Mouse (Mus musculus): ENCODE measurements around the gene Midn. TPM values are rescaled to one million over a fixed set of nuclear protein-coding genes. Genes with fewer than 3 reads are reported as not detected.

Gene Midn
- polyA plus RNA-seq, 1 experiment from 2014 or later = 37.0 TPM

- peaks cover 24% of the 10 kb centered on the region for H3K27me3 ChIP-seq (replicated peaks; ENCODE audit: control insufficient read depth, insufficient read depth, low read length)
- DNase-seq (ENCODE audit: low spot score) (peak; percentile 80), ATAC-seq (ENCODE audit: low read depth) (peak; percentile 1; the same call in 1 of the 2 replicates)
- peak within 1 kb of the TSS; percentile 76 for H3K9ac ChIP-seq (ENCODE audit: low read depth, low read length)
- H3K4me3 ChIP-seq (ENCODE audit: low read depth, low read length) = peak within 1 kb of the TSS; percentile 69
- WGBS = 0% methylated on average over 20 of the region's 94 CpGs
- H3K9me3 ChIP-seq (ENCODE audit: control insufficient read depth, low read length) = 0 out of 2 replicates have a peak, but pooled peaks cover 3% of the 10 kb centered on the region
- H3K36me3 ChIP-seq (ENCODE audit: control insufficient read depth, insufficient read depth, low read length) = peaks cover 21% of the 10 kb centered on the region
- H3K4me1 ChIP-seq (ENCODE audit: control insufficient read depth, insufficient read depth, low read length) = peaks cover 23% of the 10 kb centered on the region
- peak within 1 kb of the TSS; percentile 96 for H3K4me2 ChIP-seq (ENCODE audit: low read depth, low read length)
- peak within 1 kb of the TSS; percentile 73 for H3K27ac ChIP-seq (replicated peaks; ENCODE audit: low read depth, low read length)
Observed at GRCm38 (mm10) chr10:80138553-80139438, 9.3 kb upstream of the Midn start, which contains the start of gene Atp5d. Gene Atp5d, plus strand, starts transcription at chr10:80138632.

GRCm38 (mm10) chr10:80139439-80139775 lies 8.7 kb upstream of the Midn start:
- peak overlapping the region; percentile 73; the same call in 1 of the 2 replicates for H3K27ac ChIP-seq (replicated peaks; ENCODE audit: low read depth, low read length)
- ATAC-seq (ENCODE audit: low read depth) = peak; percentile 1; the same call in 1 of the 2 replicates
- peaks cover 21% of the 10 kb centered on the region for H3K36me3 ChIP-seq (ENCODE audit: control insufficient read depth, insufficient read depth, low read length)
- 5% methylated on average over 7 of the region's 10 CpGs for WGBS
- DNase-seq (ENCODE audit: low spot score) = no peak
- 0 out of 2 replicates have a peak, but pooled peaks cover 3% of the 10 kb centered on the region for H3K9me3 ChIP-seq (ENCODE audit: control insufficient read depth, low read length)
- peaks cover 24% of the 10 kb centered on the region for H3K27me3 ChIP-seq (replicated peaks; ENCODE audit: control insufficient read depth, insufficient read depth, low read length)
- peak overlapping the region; percentile 96 for H3K4me2 ChIP-seq (ENCODE audit: low read depth, low read length)
- H3K4me1 ChIP-seq (ENCODE audit: control insufficient read depth, insufficient read depth, low read length) = peaks cover 23% of the 10 kb centered on the region
- H3K9ac ChIP-seq (ENCODE audit: low read depth, low read length) = peak overlapping the region; percentile 76
- H3K4me3 ChIP-seq (ENCODE audit: low read depth, low read length) = peak overlapping the region; percentile 69

GRCm38 (mm10) chr10:80139975-80140665 lies 8.0 kb upstream of the Midn start:
- H3K9me3 ChIP-seq (ENCODE audit: control insufficient read depth, low read length) = 0 out of 2 replicates have a peak, but pooled peaks cover 3% of the 10 kb centered on the region
- peaks cover 24% of the 10 kb centered on the region for H3K36me3 ChIP-seq (ENCODE audit: control insufficient read depth, insufficient read depth, low read length)
- no peak overlapping the region for H3K4me3 ChIP-seq (ENCODE audit: low read depth, low read length)
- WGBS = 75% methylated on average over 11 of the region's 11 CpGs
- 0 out of 2 replicates have a peak overlapping the region, but pooled peaks have one; percentile 84 for H3K27ac ChIP-seq (replicated peaks; ENCODE audit: low read depth, low read length)
- no peak overlapping the region for H3K4me2 ChIP-seq (ENCODE audit: low read depth, low read length)
- H3K9ac ChIP-seq (ENCODE audit: low read depth, low read length) = no peak overlapping the region
- H3K27me3 ChIP-seq (replicated peaks; ENCODE audit: control insufficient read depth, insufficient read depth, low read length) = peaks cover 24% of the 10 kb centered on the region
- peaks cover 23% of the 10 kb centered on the region for H3K4me1 ChIP-seq (ENCODE audit: control insufficient read depth, insufficient read depth, low read length)
- ATAC-seq (ENCODE audit: low read depth) (no peak), DNase-seq (ENCODE audit: low spot score) (no peak)

- Histone ChIP-seq H3K9me3 (ENCODE audit: control insufficient read depth, low read length) (0 out of 2 replicates have a peak, but pooled peaks cover 3% of the 10 kb centered on the region), H3K27ac (replicated peaks; ENCODE audit: low read depth, low read length) (peak within 1 kb of the TSS; percentile 84), H3K9ac (ENCODE audit: low read depth, low read length) (peak within 1 kb of the TSS; percentile 52), H3K27me3 (replicated peaks; ENCODE audit: control insufficient read depth, insufficient read depth, low read length) (peaks cover 22% of the 10 kb centered on the region), H3K4me2 (ENCODE audit: low read depth, low read length) (peak within 1 kb of the TSS; percentile 96), H3K36me3 (ENCODE audit: control insufficient read depth, insufficient read depth, low read length) (peaks cover 28% of the 10 kb centered on the region), H3K4me1 (ENCODE audit: control insufficient read depth, insufficient read depth, low read length) (peaks cover 23% of the 10 kb centered on the region), H3K4me3 (ENCODE audit: low read depth, low read length) (peak within 1 kb of the TSS; percentile 76)
- WGBS = 73% methylated on average over 10 of the region's 10 CpGs
- no peak for ATAC-seq (ENCODE audit: low read depth)
- DNase-seq (ENCODE audit: low spot score) = no peak
Observed at GRCm38 (mm10) chr10:80140666-80141035, 7.4 kb upstream of the Midn start, which contains the start of gene Cbarp. Gene Cbarp, minus strand, starts transcription at chr10:80140835.

GRCm38 (mm10) chr10:80141243-80141642 lies 6.8 kb upstream of the Midn start:
- H3K27ac ChIP-seq (replicated peaks; ENCODE audit: low read depth, low read length) = peak overlapping the region; percentile 84
- WGBS = 0% methylated on average over 28 of the region's 29 CpGs
- peaks cover 28% of the 10 kb centered on the region for H3K36me3 ChIP-seq (ENCODE audit: control insufficient read depth, insufficient read depth, low read length)

GRCm38 (mm10) chr10:80141786-80142529 lies 6.1 kb upstream of the Midn start:
- Histone ChIP-seq H3K36me3 (ENCODE audit: control insufficient read depth, insufficient read depth, low read length) (peaks cover 28% of the 10 kb centered on the region), H3K9me3 (ENCODE audit: control insufficient read depth, low read length) (no peaks in the 10 kb centered on the region), H3K27ac (replicated peaks; ENCODE audit: low read depth, low read length) (peak overlapping the region; percentile 84), H3K9ac (ENCODE audit: low read depth, low read length) (peak overlapping the region; percentile 90), H3K4me1 (ENCODE audit: control insufficient read depth, insufficient read depth, low read length) (peaks cover 20% of the 10 kb centered on the region), H3K4me3 (ENCODE audit: low read depth, low read length) (peak overlapping the region; percentile 76), H3K27me3 (replicated peaks; ENCODE audit: control insufficient read depth, insufficient read depth, low read length) (peaks cover 9% of the 10 kb centered on the region; the same call in 1 of the 2 replicates), H3K4me2 (ENCODE audit: low read depth, low read length) (peak overlapping the region; percentile 86)
- 2% methylated on average over 43 of the region's 43 CpGs for WGBS
- DNase-seq (ENCODE audit: low spot score) (peak; percentile 100), ATAC-seq (ENCODE audit: low read depth) (peak; percentile 88)

More at GRCm38 (mm10) chr10:80141243-80141642, 6.8 kb upstream of the Midn start:
- ATAC-seq (ENCODE audit: low read depth) = peak; percentile 71
- Histone ChIP-seq H3K4me3 (ENCODE audit: low read depth, low read length) (peak overlapping the region; percentile 76), H3K9ac (ENCODE audit: low read depth, low read length) (peak overlapping the region; percentile 52), H3K4me1 (ENCODE audit: control insufficient read depth, insufficient read depth, low read length) (peaks cover 23% of the 10 kb centered on the region), H3K9me3 (ENCODE audit: control insufficient read depth, low read length) (no peaks in the 10 kb centered on the region), H3K27me3 (replicated peaks; ENCODE audit: control insufficient read depth, insufficient read depth, low read length) (peaks cover 17% of the 10 kb centered on the region), H3K4me2 (ENCODE audit: low read depth, low read length) (peak overlapping the region; percentile 86)
- peak; percentile 97 for DNase-seq (ENCODE audit: low spot score)

- peak overlapping the region; percentile 76 for H3K4me3 ChIP-seq (ENCODE audit: low read depth, low read length)
- peak overlapping the region; percentile 73 for H3K27ac ChIP-seq (replicated peaks; ENCODE audit: low read depth, low read length)
- peak overlapping the region; percentile 90 for H3K9ac ChIP-seq (ENCODE audit: low read depth, low read length)
- peaks cover 4% of the 10 kb centered on the region; the same call in 1 of the 2 replicates for H3K27me3 ChIP-seq (replicated peaks; ENCODE audit: control insufficient read depth, insufficient read depth, low read length)
- peak overlapping the region; percentile 86 for H3K4me2 ChIP-seq (ENCODE audit: low read depth, low read length)
- H3K36me3 ChIP-seq (ENCODE audit: control insufficient read depth, insufficient read depth, low read length) = peaks cover 28% of the 10 kb centered on the region
- H3K4me1 ChIP-seq (ENCODE audit: control insufficient read depth, insufficient read depth, low read length) = peaks cover 14% of the 10 kb centered on the region
- 0% methylated on average over 14 of the region's 15 CpGs for WGBS
- no peak for ATAC-seq (ENCODE audit: low read depth)
- DNase-seq (ENCODE audit: low spot score) = no peak
- H3K9me3 ChIP-seq (ENCODE audit: control insufficient read depth, low read length) = no peaks in the 10 kb centered on the region
Observed at GRCm38 (mm10) chr10:80142530-80142925, 5.5 kb upstream of the Midn start.

GRCm38 (mm10) chr10:80143664-80144063 lies 4.4 kb upstream of the Midn start:
- WGBS = 91% methylated on average over 7 of the region's 7 CpGs
- H3K9me3 ChIP-seq (ENCODE audit: control insufficient read depth, low read length) = no peaks in the 10 kb centered on the region
- H3K4me1 ChIP-seq (ENCODE audit: control insufficient read depth, insufficient read depth, low read length) = 0 out of 2 replicates have a peak, but pooled peaks cover 4% of the 10 kb centered on the region
- H3K27ac ChIP-seq (replicated peaks; ENCODE audit: low read depth, low read length) = no peak overlapping the region
- H3K36me3 ChIP-seq (ENCODE audit: control insufficient read depth, insufficient read depth, low read length) = peaks cover 28% of the 10 kb centered on the region
- H3K27me3 ChIP-seq (replicated peaks; ENCODE audit: control insufficient read depth, insufficient read depth, low read length) = no peaks in the 10 kb centered on the region
- ATAC-seq (ENCODE audit: low read depth) = no peak
- H3K4me3 ChIP-seq (ENCODE audit: low read depth, low read length) = no peak overlapping the region
- 0 out of 2 replicates have a peak overlapping the region, but pooled peaks have one; percentile 9 for H3K9ac ChIP-seq (ENCODE audit: low read depth, low read length)
- no peak overlapping the region for H3K4me2 ChIP-seq (ENCODE audit: low read depth, low read length)
- no peak for DNase-seq (ENCODE audit: low spot score)

All from embryonic facial prominence, embryonic 14.5 days (tissue).